Mouse (Mus musculus) heart, postnatal 10 days (tissue): Measurements from ENCODE around the gene Clstn2. TPM values are rescaled to one million over a fixed set of nuclear protein-coding genes. Genes with fewer than 3 reads are reported as not detected.

ENCODE experiments used
- DNase-seq, 2 experiments: peaks; one replicate each; pipeline ENCODE4 v3.0.0; 2021
- intact Hi-C: fragments of 180-260 bp; cut with DNase I; formaldehyde crosslinking; loops from one replicate; pipeline ENCODE4 v1.15.1; 2025
- total RNA-seq, 2 experiments: library from RNA; stranded (reverse); gene quantifications; 2 replicates each; pipeline ENCODE4 v1.2.3; 2021

The Clstn2 gene
- 1 to 10 TPM; 2.5 TPM for total RNA-seq

GRCm38 (mm10) chr9:98032573-98033272 lies at the start of gene Clstn2:
TSS of gene Clstn2 (minus strand) at chr9:98033181.
- intact Hi-C loops: loop anchor here (5.0 kb wide), 1 partner anchor 505 kb away; no protein-coding TSS in a partner anchor
- DNase-seq: peak; percentile 35 to 39

- intact Hi-C loops: no loop called here
- DNase-seq: peak; percentile 10 to 15
Observed at GRCm38 (mm10) chr9:98067767-98068166, 34.8 kb upstream of the Clstn2 start.

- DNase-seq: no peak
- intact Hi-C loops: no loop called here
Observed at GRCm38 (mm10) chr9:98061646-98062045, 28.7 kb upstream of the Clstn2 start.

- no peak for DNase-seq
- intact Hi-C loops: no loop called here
Observed at GRCm38 (mm10) chr9:98057291-98057690, 24.3 kb upstream of the Clstn2 start.

GRCm38 (mm10) chr9:98051343-98051742 lies 18.4 kb upstream of the Clstn2 start:
- DNase-seq: no peak
- intact Hi-C loops: no loop called here

- intact Hi-C loops: loop anchor here (5.0 kb wide), 1 partner anchor 504 kb away; no protein-coding TSS in a partner anchor
- DNase-seq: peak; percentile 5 to 18
Observed at GRCm38 (mm10) chr9:98033273-98033855, 383 bp upstream of the Clstn2 start.

GRCm38 (mm10) chr9:98031898-98032572 lies 946 bp downstream of the Clstn2 start:
- DNase-seq: peak in 1 of 2 experiments; percentile 4
- intact Hi-C loops: loop anchor here (5.0 kb wide), 1 partner anchor 505 kb away; no protein-coding TSS in a partner anchor

GRCm38 (mm10) chr9:98030715-98031114 lies 2.3 kb downstream of the Clstn2 start:
- intact Hi-C loops: loop anchor here (5.0 kb wide), 1 partner anchor 507 kb away; no protein-coding TSS in a partner anchor
- DNase-seq: peak; percentile 16 to 42

- intact Hi-C loops: loop anchor here (10.0 kb wide), 1 partner anchor 351 kb away; no protein-coding TSS in a partner anchor
- no peak for DNase-seq
Observed at GRCm38 (mm10) chr9:98025548-98025947, 7.4 kb downstream of the Clstn2 start.

- DNase-seq: no peak
- intact Hi-C loops: loop anchor here (10.0 kb wide), 1 partner anchor 348 kb away; no protein-coding TSS in a partner anchor
Observed at GRCm38 (mm10) chr9:98023069-98023468, 9.9 kb downstream of the Clstn2 start.

- intact Hi-C loops: loop anchor here (10.0 kb wide), 1 partner anchor 345 kb away; no protein-coding TSS in a partner anchor
- no peak for DNase-seq
Observed at GRCm38 (mm10) chr9:98019876-98020275, 13.1 kb downstream of the Clstn2 start.

- peak in 1 of 2 experiments; percentile 2 for DNase-seq
- intact Hi-C loops: no loop called here
Observed at GRCm38 (mm10) chr9:98018687-98019086, 14.3 kb downstream of the Clstn2 start.

- no peak for DNase-seq
- intact Hi-C loops: no loop called here
Observed at GRCm38 (mm10) chr9:98016576-98016975, 16.4 kb downstream of the Clstn2 start.

- no peak for DNase-seq
- intact Hi-C loops: no loop called here
Observed at GRCm38 (mm10) chr9:97996349-97996748, 36.6 kb downstream of the Clstn2 start.

GRCm38 (mm10) chr9:97995723-97996122 lies 37.3 kb downstream of the Clstn2 start:
- peak in 1 of 2 experiments; percentile 6 for DNase-seq
- intact Hi-C loops: no loop called here

GRCm38 (mm10) chr9:97992131-97992530 lies 40.9 kb downstream of the Clstn2 start:
- intact Hi-C loops: no loop called here
- DNase-seq: no peak

- intact Hi-C loops: no loop called here
- DNase-seq: no peak
Observed at GRCm38 (mm10) chr9:97977339-97977738, 55.6 kb downstream of the Clstn2 start.

- no peak for DNase-seq
- intact Hi-C loops: no loop called here
Observed at GRCm38 (mm10) chr9:97974801-97975347, 58.1 kb downstream of the Clstn2 start.

- intact Hi-C loops: no loop called here
- DNase-seq: no peak
Observed at GRCm38 (mm10) chr9:97966691-97967090, 66.3 kb downstream of the Clstn2 start.

- no peak for DNase-seq
- intact Hi-C loops: no loop called here
Observed at GRCm38 (mm10) chr9:97957508-97957907, 75.5 kb downstream of the Clstn2 start.
